Mouse (Mus musculus): ENCODE data around the gene Cep135. TPM values are rescaled to one million over a fixed set of nuclear protein-coding genes. Genes with fewer than 3 reads are reported as not detected.

The Cep135 gene
- polyA plus RNA-seq, 1 experiment from 2014 or later: 8.2 TPM

DNA sequence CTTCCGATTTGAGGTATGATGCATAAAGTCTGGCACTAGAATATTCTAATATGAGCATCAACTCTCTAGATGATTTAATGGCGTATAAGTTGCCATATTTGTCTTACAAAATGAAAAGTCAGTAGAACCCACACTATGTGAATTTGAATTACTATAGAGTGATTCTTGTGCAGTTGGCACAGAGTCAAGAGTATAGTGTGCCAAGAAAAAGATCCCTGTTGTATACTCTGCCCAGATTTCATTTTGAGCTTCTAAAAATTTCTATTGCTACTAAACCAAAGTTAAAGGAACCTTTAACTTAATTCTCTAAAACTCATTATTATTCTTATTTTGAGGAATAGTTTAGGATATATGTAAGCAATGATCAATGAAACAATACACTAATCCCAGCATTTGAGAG lies 67.7 kb downstream of the Cep135 start, which contains the start of gene C530008M17Rik:
TSS of gene C530008M17Rik (plus strand) at position 301 of the 400 bp plus-strand sequence.
- Histone ChIP-seq H3K27me3 (replicated peaks; ENCODE audit: control insufficient read depth, insufficient read depth, low read length) (no peaks in the 10 kb centered on the region), H3K4me1 (replicated peaks; ENCODE audit: control insufficient read depth, insufficient read depth, low read length) (no peaks in the 10 kb centered on the region), H3K9ac (ENCODE audit: low read length) (peak within 1 kb of the TSS; percentile 84), H3K4me3 (ENCODE audit: low read depth, low read length) (peak within 1 kb of the TSS; percentile 81), H3K9me3 (ENCODE audit: control insufficient read depth, low read length) (no peaks in the 10 kb centered on the region), H3K27ac (ENCODE audit: low read depth) (peak within 1 kb of the TSS; percentile 76; the same call in 1 of the 2 replicates), H3K36me3 (ENCODE audit: control insufficient read depth, insufficient read depth, low read length) (no peaks in the 10 kb centered on the region), H3K4me2 (ENCODE audit: low read length) (peak within 1 kb of the TSS; percentile 92)
- ATAC-seq (replicated peaks; ENCODE audit: low FRiP score, low TSS enrichment, low read depth) (no peak), DNase-seq (ENCODE audit: low spot score) (no peak)
- WGBS: 92% methylated on average over 2 of the region's 2 CpGs

DNA sequence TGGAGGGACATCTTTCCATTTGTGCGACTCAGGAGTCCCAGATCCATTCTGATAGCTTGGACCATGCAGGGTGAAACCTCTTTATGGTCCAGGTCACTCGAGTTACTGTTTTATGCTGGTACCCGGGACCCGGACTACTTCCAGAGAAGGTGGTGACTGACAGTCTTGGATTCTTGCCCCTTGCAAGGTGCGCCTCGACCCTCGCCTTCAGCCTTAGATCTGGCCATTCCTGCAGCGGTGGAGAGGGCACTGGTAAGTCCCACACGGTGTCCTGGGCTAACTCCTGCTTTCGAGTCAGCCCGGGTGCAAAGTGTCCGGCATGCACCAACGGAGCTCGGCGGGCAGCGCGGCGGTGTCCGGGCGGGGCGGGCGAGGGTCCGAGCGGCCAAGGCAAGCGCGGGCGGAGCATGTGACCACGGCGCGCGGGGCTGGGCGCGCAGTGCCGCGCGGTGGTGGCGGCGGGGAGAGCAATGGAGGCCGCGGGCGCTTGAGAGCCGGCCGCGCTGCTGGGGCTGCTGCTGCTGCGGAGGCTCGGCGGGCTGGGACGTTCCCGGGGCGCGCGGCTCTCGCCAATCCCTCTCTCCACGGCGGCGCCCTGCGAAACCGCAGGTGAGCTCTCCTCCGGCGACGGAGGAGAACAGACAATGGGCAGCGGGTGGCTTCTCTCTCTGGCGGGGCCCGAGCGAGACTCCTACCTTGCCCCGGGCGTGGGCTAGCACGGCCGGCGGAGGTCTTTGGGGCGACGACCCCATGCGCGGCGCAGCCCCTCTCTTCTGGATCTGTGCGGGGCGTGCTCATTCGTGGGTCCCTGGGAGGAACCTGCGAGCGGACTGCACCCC lies 69.0 kb downstream of the Cep135 start:
- DNase-seq (ENCODE audit: low spot score) (peak; percentile 89), ATAC-seq (replicated peaks; ENCODE audit: low FRiP score, low TSS enrichment, low read depth) (peak; percentile 90)
- H3K36me3 ChIP-seq (ENCODE audit: control insufficient read depth, insufficient read depth, low read length): no peaks in the 10 kb centered on the region
- 1% methylated on average over 78 of the region's 80 CpGs for WGBS
- peak overlapping the region; percentile 84 for H3K9ac ChIP-seq (ENCODE audit: low read length)
- peak overlapping the region; percentile 76 for H3K27ac ChIP-seq (ENCODE audit: low read depth)
- peak overlapping the region; percentile 81 for H3K4me3 ChIP-seq (ENCODE audit: low read depth, low read length)
- H3K9me3 ChIP-seq (ENCODE audit: control insufficient read depth, low read length): no peaks in the 10 kb centered on the region
- H3K27me3 ChIP-seq (replicated peaks; ENCODE audit: control insufficient read depth, insufficient read depth, low read length): no peaks in the 10 kb centered on the region
- H3K4me2 ChIP-seq (ENCODE audit: low read length): peak overlapping the region; percentile 92
- no peaks in the 10 kb centered on the region; the same call in 1 of the 2 replicates for H3K4me1 ChIP-seq (replicated peaks; ENCODE audit: control insufficient read depth, insufficient read depth, low read length)

DNA sequence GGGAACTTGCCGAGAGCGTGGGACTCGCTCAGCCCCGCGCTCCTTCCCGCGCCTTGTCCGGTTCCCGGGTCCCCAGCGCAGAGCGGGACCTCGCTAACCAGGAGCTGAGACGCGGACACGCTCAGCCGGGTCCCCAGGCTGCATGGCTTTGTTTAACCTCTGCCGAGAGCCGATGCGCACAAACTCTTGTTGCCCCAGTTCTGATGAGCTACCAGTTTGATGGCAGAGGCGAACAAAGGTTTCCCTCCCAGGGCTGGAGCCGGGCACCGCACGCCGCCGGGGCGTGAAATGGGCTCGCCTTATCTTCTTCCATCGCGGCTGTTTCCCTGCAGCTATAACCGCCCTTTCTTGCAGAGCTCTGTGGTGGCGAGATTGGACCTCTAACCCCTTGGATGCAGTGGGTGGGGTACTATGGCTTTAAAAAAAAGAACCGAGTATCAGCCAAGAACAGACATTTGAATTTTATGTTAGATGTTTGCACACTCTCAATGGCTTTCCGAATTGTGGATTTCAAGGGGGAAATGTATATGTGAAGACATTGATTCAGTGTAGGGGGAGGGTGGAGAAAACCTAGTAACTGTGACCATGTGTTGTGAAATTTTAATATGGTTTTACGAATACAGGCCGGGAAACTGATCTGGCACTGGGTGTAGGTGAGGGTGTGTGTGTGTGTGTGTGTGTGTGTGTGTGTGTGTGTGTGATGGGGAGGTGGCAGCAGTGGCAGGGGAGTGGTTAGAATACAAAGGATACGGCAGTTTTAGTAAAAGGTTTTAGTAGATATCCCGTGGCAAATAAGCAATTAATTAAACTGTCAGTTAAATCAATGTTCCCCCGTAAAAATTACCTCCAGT lies 69.8 kb downstream of the Cep135 start:
- H3K4me1 ChIP-seq (replicated peaks; ENCODE audit: control insufficient read depth, insufficient read depth, low read length): no peaks in the 10 kb centered on the region; the same call in 1 of the 2 replicates
- peak overlapping the region; percentile 84 for H3K9ac ChIP-seq (ENCODE audit: low read length)
- 3% methylated on average over 38 of the region's 38 CpGs for WGBS
- H3K4me2 ChIP-seq (ENCODE audit: low read length): peak overlapping the region; percentile 92
- H3K9me3 ChIP-seq (ENCODE audit: control insufficient read depth, low read length): no peaks in the 10 kb centered on the region
- peak overlapping the region; percentile 76 for H3K27ac ChIP-seq (ENCODE audit: low read depth)
- H3K27me3 ChIP-seq (replicated peaks; ENCODE audit: control insufficient read depth, insufficient read depth, low read length): no peaks in the 10 kb centered on the region
- no peaks in the 10 kb centered on the region for H3K36me3 ChIP-seq (ENCODE audit: control insufficient read depth, insufficient read depth, low read length)
- no peak for DNase-seq (ENCODE audit: low spot score)
- H3K4me3 ChIP-seq (ENCODE audit: low read depth, low read length): peak overlapping the region; percentile 81
- peak; percentile 74 for ATAC-seq (replicated peaks; ENCODE audit: low FRiP score, low TSS enrichment, low read depth)

DNA sequence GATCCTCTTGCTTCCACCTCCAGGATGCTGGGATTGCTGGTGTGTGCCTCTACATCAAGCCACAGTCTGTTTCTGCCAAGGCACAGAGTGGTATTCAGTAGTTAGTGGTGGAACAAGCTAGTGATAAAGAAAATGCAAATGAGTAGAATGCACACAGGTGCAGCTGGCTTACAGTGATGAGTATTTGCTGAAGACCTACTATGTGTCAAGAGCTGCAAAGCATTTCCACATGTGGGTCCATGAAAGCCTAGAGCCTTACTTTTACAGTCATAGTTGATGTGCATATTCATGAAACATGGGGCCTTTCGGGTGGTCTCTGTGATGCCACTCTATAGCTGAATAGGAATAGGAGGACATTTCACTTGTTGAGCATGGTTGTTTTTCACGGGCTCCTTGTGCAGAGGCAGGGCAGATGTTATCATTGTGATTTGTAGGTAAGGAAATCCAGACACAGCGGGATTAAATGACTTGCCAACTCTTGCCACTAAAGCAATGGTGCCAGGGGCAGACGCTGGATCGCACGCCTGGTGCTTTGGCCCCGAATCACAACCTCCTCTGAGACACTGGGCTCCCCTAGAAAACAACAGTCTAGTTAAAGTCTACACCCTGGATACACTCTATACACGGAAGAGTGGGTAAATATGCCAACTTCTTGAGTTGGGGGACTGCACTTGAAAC lies 71.6 kb downstream of the Cep135 start:
- Histone ChIP-seq H3K4me3 (ENCODE audit: low read depth, low read length) (no peak overlapping the region), H3K36me3 (ENCODE audit: control insufficient read depth, insufficient read depth, low read length) (no peaks in the 10 kb centered on the region), H3K9ac (ENCODE audit: low read length) (no peak overlapping the region), H3K4me1 (replicated peaks; ENCODE audit: control insufficient read depth, insufficient read depth, low read length) (no peaks in the 10 kb centered on the region; the same call in 1 of the 2 replicates), H3K27ac (ENCODE audit: low read depth) (no peak overlapping the region), H3K4me2 (ENCODE audit: low read length) (no peak overlapping the region), H3K9me3 (ENCODE audit: control insufficient read depth, low read length) (no peaks in the 10 kb centered on the region), H3K27me3 (replicated peaks; ENCODE audit: control insufficient read depth, insufficient read depth, low read length) (no peaks in the 10 kb centered on the region)
- DNase-seq (ENCODE audit: low spot score): no peak
- no peak for ATAC-seq (replicated peaks; ENCODE audit: low FRiP score, low TSS enrichment, low read depth)
- WGBS: 86% methylated on average over 8 of the region's 8 CpGs

DNA sequence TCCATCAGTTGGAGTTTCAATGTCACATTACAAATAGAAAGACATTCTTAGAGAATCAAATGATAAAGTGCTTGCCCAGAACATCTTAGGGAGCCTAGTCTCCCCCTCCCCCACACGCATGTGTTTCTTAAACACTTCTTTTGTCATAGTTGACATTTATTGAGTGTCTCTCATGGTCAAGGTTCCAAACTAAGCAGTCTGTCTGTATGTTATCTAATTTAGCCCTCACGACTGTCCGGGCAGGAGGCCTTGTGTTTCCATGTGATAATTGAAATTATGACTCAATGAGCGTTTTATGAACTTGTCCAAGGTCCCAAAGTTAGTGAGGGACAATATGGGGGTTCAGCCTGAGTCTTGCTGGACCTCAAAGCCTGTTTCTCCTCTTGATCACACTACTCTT lies 72.8 kb downstream of the Cep135 start:
- no peak overlapping the region for H3K4me2 ChIP-seq (ENCODE audit: low read length)
- no peak for DNase-seq (ENCODE audit: low spot score)

DNA sequence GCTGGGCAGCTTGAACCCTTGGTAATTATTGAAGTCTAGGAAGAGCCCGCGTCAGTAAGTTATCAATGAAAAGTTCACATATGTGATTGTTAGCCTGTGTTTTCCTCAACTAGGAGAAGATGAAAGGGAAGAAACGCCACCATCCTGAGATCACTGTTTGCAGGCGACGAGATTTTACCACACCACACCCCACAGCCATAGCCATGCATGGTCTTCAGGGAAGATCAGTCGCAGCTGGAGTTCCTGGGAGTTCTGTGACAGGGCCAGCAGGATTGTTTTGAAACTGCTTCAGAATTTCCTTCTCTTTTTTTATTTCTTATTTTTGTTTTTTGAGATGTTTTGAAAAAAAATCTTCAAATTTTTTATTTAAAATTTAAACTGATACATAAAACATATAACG lies 76.4 kb downstream of the Cep135 start:
- DNase-seq (ENCODE audit: low spot score) (no peak), ATAC-seq (replicated peaks; ENCODE audit: low FRiP score, low TSS enrichment, low read depth) (no peak)
- WGBS: 61% methylated on average over 7 of the region's 7 CpGs
- no peaks in the 10 kb centered on the region for H3K36me3 ChIP-seq (ENCODE audit: control insufficient read depth, insufficient read depth, low read length)
- no peaks in the 10 kb centered on the region for H3K9me3 ChIP-seq (ENCODE audit: control insufficient read depth, low read length)
- no peak overlapping the region for H3K4me3 ChIP-seq (ENCODE audit: low read depth, low read length)
- H3K27me3 ChIP-seq (replicated peaks; ENCODE audit: control insufficient read depth, insufficient read depth, low read length): no peaks in the 10 kb centered on the region
- no peak overlapping the region for H3K4me2 ChIP-seq (ENCODE audit: low read length)
- no peak overlapping the region for H3K9ac ChIP-seq (ENCODE audit: low read length)
- H3K4me1 ChIP-seq (replicated peaks; ENCODE audit: control insufficient read depth, insufficient read depth, low read length): no peaks in the 10 kb centered on the region; the same call in 1 of the 2 replicates
- H3K27ac ChIP-seq (ENCODE audit: low read depth): no peak overlapping the region

More for the DNA sequence above, 72.8 kb downstream of the Cep135 start:
- no peaks in the 10 kb centered on the region for H3K9me3 ChIP-seq (ENCODE audit: control insufficient read depth, low read length)
- H3K4me3 ChIP-seq (ENCODE audit: low read depth, low read length): no peak overlapping the region
- no peak overlapping the region for H3K27ac ChIP-seq (ENCODE audit: low read depth)
- no peak overlapping the region for H3K9ac ChIP-seq (ENCODE audit: low read length)
- no peak for ATAC-seq (replicated peaks; ENCODE audit: low FRiP score, low TSS enrichment, low read depth)
- 68% methylated on average over 4 of the region's 4 CpGs for WGBS
- H3K36me3 ChIP-seq (ENCODE audit: control insufficient read depth, insufficient read depth, low read length): no peaks in the 10 kb centered on the region
- no peaks in the 10 kb centered on the region for H3K27me3 ChIP-seq (replicated peaks; ENCODE audit: control insufficient read depth, insufficient read depth, low read length)
- no peaks in the 10 kb centered on the region; the same call in 1 of the 2 replicates for H3K4me1 ChIP-seq (replicated peaks; ENCODE audit: control insufficient read depth, insufficient read depth, low read length)

DNA sequence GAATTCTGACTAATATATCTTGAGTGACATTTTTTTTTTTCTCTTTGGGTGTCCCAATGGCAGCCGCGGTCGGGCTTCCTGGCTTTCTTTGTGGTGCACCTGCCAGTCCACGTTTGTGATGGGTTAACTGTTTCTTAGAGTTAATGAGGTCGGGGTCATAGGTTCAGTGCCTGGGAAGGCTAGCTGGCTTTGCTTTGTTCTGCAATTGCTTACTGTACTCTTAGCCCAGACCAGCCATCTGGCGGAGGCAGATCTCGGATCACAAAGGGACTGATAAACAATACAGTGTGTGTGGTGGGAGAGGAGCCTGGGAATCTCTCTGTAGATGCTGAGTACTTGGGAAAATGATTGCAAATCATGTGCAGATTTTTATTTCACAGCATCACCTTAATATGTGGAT lies 76.9 kb downstream of the Cep135 start:
- H3K4me2 ChIP-seq (ENCODE audit: low read length): no peak overlapping the region
- H3K9ac ChIP-seq (ENCODE audit: low read length): no peak overlapping the region
- peak; percentile 55; the same call in 1 of the 2 replicates for ATAC-seq (replicated peaks; ENCODE audit: low FRiP score, low TSS enrichment, low read depth)
- H3K27ac ChIP-seq (ENCODE audit: low read depth): no peak overlapping the region
- no peaks in the 10 kb centered on the region; the same call in 1 of the 2 replicates for H3K4me1 ChIP-seq (replicated peaks; ENCODE audit: control insufficient read depth, insufficient read depth, low read length)
- H3K36me3 ChIP-seq (ENCODE audit: control insufficient read depth, insufficient read depth, low read length): no peaks in the 10 kb centered on the region
- no peaks in the 10 kb centered on the region for H3K27me3 ChIP-seq (replicated peaks; ENCODE audit: control insufficient read depth, insufficient read depth, low read length)
- no peak for DNase-seq (ENCODE audit: low spot score)
- no peak overlapping the region for H3K4me3 ChIP-seq (ENCODE audit: low read depth, low read length)
- H3K9me3 ChIP-seq (ENCODE audit: control insufficient read depth, low read length): no peaks in the 10 kb centered on the region
- WGBS: 23% methylated on average over 7 of the region's 7 CpGs
